Mouse (Mus musculus): ENCODE measurements around the gene 4930524N10Rik. TPM values are rescaled to one million over a fixed set of nuclear protein-coding genes. Genes with fewer than 3 reads are reported as not detected.

The 4930524N10Rik gene
- total RNA-seq (2021), result not detected
- long read RNA-seq, experiment 1, result 0 reads
- long read RNA-seq, experiment 2, result 0 reads

- DNase-seq (ENCODE audit: low spot score in 2 of 2), result no peak
Observed at GRCm38 (mm10) chrX:154343292-154343691, at the start of gene 4930524N10Rik. Gene 4930524N10Rik, minus strand, starts transcription at chrX:154343392.

- no peak for DNase-seq (ENCODE audit: low spot score in 2 of 2)
Observed at GRCm38 (mm10) chrX:154350042-154350441, 6.8 kb upstream of the 4930524N10Rik start.

GRCm38 (mm10) chrX:154349302-154350041, 6.3 kb upstream of the 4930524N10Rik start:
- DNase-seq (ENCODE audit: low spot score in 2 of 2), result no peak

GRCm38 (mm10) chrX:154347933-154348332, 4.7 kb upstream of the 4930524N10Rik start:
- DNase-seq (ENCODE audit: low spot score in 2 of 2), result no peak

Other genes starting within 250 kb of the 4930524N10Rik start
- not detected for gene Gm15140, start 222.7 kb downstream of the 4930524N10Rik start, total RNA-seq (2021)
- gene Samt4, start 138.6 kb upstream of the 4930524N10Rik start, total RNA-seq (2021), result not detected
- gene Samt2, start 236.0 kb upstream of the 4930524N10Rik start, total RNA-seq (2021), result not detected